Mouse (Mus musculus): Measurements from ENCODE around the gene Cxcr2. TPM values are rescaled to one million over a fixed set of nuclear protein-coding genes. Genes with fewer than 3 reads are reported as not detected.
A peak's percentile ranks its signal among the peaks of the same experiment; 100 is the strongest.
"Not testable (repeated sequence)": the region's sequence is repeated elsewhere in the genome, so short reads cannot be mapped to it uniquely, and the experiment has no call there.

The Cxcr2 gene
- polyA plus RNA-seq, 1 experiment: not detected

- H3K4me3 ChIP-seq (ENCODE audit: insufficient read depth, low read length): no peak overlapping the region
- peaks cover 16% of the 10 kb centered on the region for H3K4me1 ChIP-seq (ENCODE audit: control insufficient read depth, insufficient read depth, low read length)
- H3K27ac ChIP-seq (ENCODE audit: insufficient read depth, low read depth, low read length): no peak overlapping the region
- TF ChIP-seq CTCF (IDR thresholded peaks at IDR 0.05; ENCODE audit: low read depth, low read length) (no peak), POLR2A (IDR thresholded peaks at IDR 0.05; ENCODE audit: borderline replicate concordance, low read depth, low read length) (no peak)
These were observed 18.4 kb upstream of the Cxcr2 start for GRCm38 (mm10) chr1:74135326-74135950.

- TF ChIP-seq POLR2A (IDR thresholded peaks at IDR 0.05; ENCODE audit: borderline replicate concordance, low read depth, low read length) (no peak), CTCF (IDR thresholded peaks at IDR 0.05; ENCODE audit: low read depth, low read length) (peak; percentile 44; the same call in 1 of the 2 replicates)
- peaks cover under 1% of the 10 kb centered on the region for H3K4me1 ChIP-seq (ENCODE audit: control insufficient read depth, insufficient read depth, low read length)
- H3K4me3 ChIP-seq (ENCODE audit: insufficient read depth, low read length): no peak overlapping the region
- no peak overlapping the region for H3K27ac ChIP-seq (ENCODE audit: insufficient read depth, low read depth, low read length)
These were observed 14.4 kb upstream of the Cxcr2 start for GRCm38 (mm10) chr1:74139415-74139814.

GRCm38 (mm10) chr1:74141781-74142180, 12.0 kb upstream of the Cxcr2 start:
- Histone ChIP-seq H3K4me3 (ENCODE audit: insufficient read depth, low read length) (no peak overlapping the region), H3K4me1 (ENCODE audit: control insufficient read depth, insufficient read depth, low read length) (no peaks in the 10 kb centered on the region), H3K27ac (ENCODE audit: insufficient read depth, low read depth, low read length) (no peak overlapping the region)
- TF ChIP-seq POLR2A (IDR thresholded peaks at IDR 0.05; ENCODE audit: borderline replicate concordance, low read depth, low read length) (no peak), CTCF (IDR thresholded peaks at IDR 0.05; ENCODE audit: low read depth, low read length) (no peak)

- TF ChIP-seq CTCF (IDR thresholded peaks at IDR 0.05; ENCODE audit: low read depth, low read length): no peak
- no peak for TF ChIP-seq POLR2A (IDR thresholded peaks at IDR 0.05; ENCODE audit: borderline replicate concordance, low read depth, low read length)
- H3K27ac ChIP-seq (ENCODE audit: insufficient read depth, low read depth, low read length): no peak overlapping the region
- peaks cover 8% of the 10 kb centered on the region for H3K4me1 ChIP-seq (ENCODE audit: control insufficient read depth, insufficient read depth, low read length)
- H3K4me3 ChIP-seq (ENCODE audit: insufficient read depth, low read length): no peak overlapping the region
These were observed 4.5 kb upstream of the Cxcr2 start for GRCm38 (mm10) chr1:74149106-74149885.

- no peak overlapping the region for H3K27ac ChIP-seq (ENCODE audit: insufficient read depth, low read depth, low read length)
- TF ChIP-seq POLR2A (IDR thresholded peaks at IDR 0.05; ENCODE audit: borderline replicate concordance, low read depth, low read length): no peak
- TF ChIP-seq CTCF (IDR thresholded peaks at IDR 0.05; ENCODE audit: low read depth, low read length): no peak
- H3K4me1 ChIP-seq (ENCODE audit: control insufficient read depth, insufficient read depth, low read length): peaks cover 9% of the 10 kb centered on the region
- H3K4me3 ChIP-seq (ENCODE audit: insufficient read depth, low read length): no peak overlapping the region
These were observed 3.7 kb upstream of the Cxcr2 start for GRCm38 (mm10) chr1:74150101-74150500.

- Histone ChIP-seq H3K4me3 (ENCODE audit: insufficient read depth, low read length) (no peak overlapping the region), H3K4me1 (ENCODE audit: control insufficient read depth, insufficient read depth, low read length) (peaks cover 16% of the 10 kb centered on the region), H3K27ac (ENCODE audit: insufficient read depth, low read depth, low read length) (no peak overlapping the region)
- TF ChIP-seq POLR2A (IDR thresholded peaks at IDR 0.05; ENCODE audit: borderline replicate concordance, low read depth, low read length) (no peak), CTCF (IDR thresholded peaks at IDR 0.05; ENCODE audit: low read depth, low read length) (no peak)
These were observed 2.7 kb upstream of the Cxcr2 start for GRCm38 (mm10) chr1:74151091-74151490.

GRCm38 (mm10) chr1:74155435-74156012, 1.7 kb downstream of the Cxcr2 start:
- TF ChIP-seq CTCF (IDR thresholded peaks at IDR 0.05; ENCODE audit: low read depth, low read length): no peak
- TF ChIP-seq POLR2A (IDR thresholded peaks at IDR 0.05; ENCODE audit: borderline replicate concordance, low read depth, low read length): no peak
- no peak overlapping the region for H3K4me3 ChIP-seq (ENCODE audit: insufficient read depth, low read length)

GRCm38 (mm10) chr1:74156381-74156910, 2.7 kb downstream of the Cxcr2 start:
- no peak overlapping the region for H3K4me3 ChIP-seq (ENCODE audit: insufficient read depth, low read length)
- no peak for TF ChIP-seq CTCF (IDR thresholded peaks at IDR 0.05; ENCODE audit: low read depth, low read length)
- no peak for TF ChIP-seq POLR2A (IDR thresholded peaks at IDR 0.05; ENCODE audit: borderline replicate concordance, low read depth, low read length)
- H3K27ac ChIP-seq (ENCODE audit: insufficient read depth, low read depth, low read length): no peak overlapping the region
- peaks cover 12% of the 10 kb centered on the region for H3K4me1 ChIP-seq (ENCODE audit: control insufficient read depth, insufficient read depth, low read length)

More at GRCm38 (mm10) chr1:74155435-74156012, 1.7 kb downstream of the Cxcr2 start:
- H3K27ac ChIP-seq (ENCODE audit: insufficient read depth, low read depth, low read length): no peak overlapping the region
- H3K4me1 ChIP-seq (ENCODE audit: control insufficient read depth, insufficient read depth, low read length): peaks cover 16% of the 10 kb centered on the region

GRCm38 (mm10) chr1:74159613-74160012, 5.8 kb downstream of the Cxcr2 start:
- not testable (repeated sequence) for H3K4me3 ChIP-seq (ENCODE audit: insufficient read depth, low read length); H3K27ac ChIP-seq (ENCODE audit: insufficient read depth, low read depth, low read length); H3K4me1 ChIP-seq (ENCODE audit: control insufficient read depth, insufficient read depth, low read length)

GRCm38 (mm10) chr1:74160036-74160435, 6.2 kb downstream of the Cxcr2 start:
- peaks cover 8% of the 10 kb centered on the region for H3K4me1 ChIP-seq (ENCODE audit: control insufficient read depth, insufficient read depth, low read length)
- no peak overlapping the region for H3K27ac ChIP-seq (ENCODE audit: insufficient read depth, low read depth, low read length)
- no peak overlapping the region for H3K4me3 ChIP-seq (ENCODE audit: insufficient read depth, low read length)
- TF ChIP-seq CTCF (IDR thresholded peaks at IDR 0.05; ENCODE audit: low read depth, low read length): no peak
- TF ChIP-seq POLR2A (IDR thresholded peaks at IDR 0.05; ENCODE audit: borderline replicate concordance, low read depth, low read length): no peak
